ENCODE assay signal across 8 mouse cellular contexts in genomic region chr5:136016014-136016876, GRCm38 (mm10). TPM values are rescaled to one million over a fixed set of nuclear protein-coding genes. Genes with fewer than 3 reads are reported as not detected.
DNase-seq lines count a peak whose midpoint lies in the region; ATAC-seq and TF ChIP-seq lines count a peak whose summit lies in the region.

No protein-coding gene starts in this region.

- H3K4me1 ChIP-seq in intestine, embryonic 15.5 days (replicated peaks): 0 out of 2 replicates have a peak, but pooled peaks cover 6% of the 10 kb centered on the region
- H3K4me1 ChIP-seq in intestine, postnatal 0 days (replicated peaks; ENCODE audit: control insufficient read depth, insufficient read depth, low read length): no peaks in the 10 kb centered on the region
- peaks cover 16% of the 10 kb centered on the region for H3K4me1 ChIP-seq in forebrain, embryonic 16.5 days (replicated peaks; ENCODE audit: control insufficient read depth, insufficient read depth, low read length)

- H3K27ac ChIP-seq in intestine, embryonic 15.5 days: 0 out of 2 replicates have a peak overlapping the region, but pooled peaks have one; percentile 14
- H3K27ac ChIP-seq in intestine, postnatal 0 days (ENCODE audit: low read depth, low read length): no peak overlapping the region
- peak overlapping the region; percentile 35 for H3K27ac ChIP-seq in forebrain, embryonic 16.5 days (ENCODE audit: low read length)

- no peak overlapping the region for H3K9ac ChIP-seq in intestine, embryonic 15.5 days
- no peak overlapping the region for H3K9ac ChIP-seq in intestine, postnatal 0 days (ENCODE audit: low read depth, low read length)
- no peak overlapping the region for H3K9ac ChIP-seq in forebrain, embryonic 16.5 days (replicated peaks; ENCODE audit: low read depth, low read length)

- WGBS in intestine, embryonic 15.5 days: 76% methylated on average over 10 of the region's 10 CpGs
- WGBS in intestine, postnatal 0 days: 63% methylated on average over 10 of the region's 10 CpGs
- WGBS in forebrain, embryonic 16.5 days: 40% methylated on average over 10 of the region's 10 CpGs

- H3K36me3 ChIP-seq in intestine, embryonic 15.5 days: peaks cover 19% of the 10 kb centered on the region; the same call in 1 of the 2 replicates
- peaks cover 24% of the 10 kb centered on the region for H3K36me3 ChIP-seq in intestine, postnatal 0 days (ENCODE audit: control insufficient read depth, insufficient read depth)
- H3K36me3 ChIP-seq in forebrain, embryonic 16.5 days (ENCODE audit: control insufficient read depth, insufficient read depth): peaks cover 12% of the 10 kb centered on the region

- TF ChIP-seq CTCF in intestine, postnatal 0 days (IDR thresholded peaks at IDR 0.05; ENCODE audit: low read depth): no peak

- no peak overlapping the region for H3K4me2 ChIP-seq in intestine, embryonic 15.5 days (replicated peaks)
- H3K4me2 ChIP-seq in intestine, postnatal 0 days (replicated peaks; ENCODE audit: low read depth): no peak overlapping the region
- H3K4me2 ChIP-seq in forebrain, embryonic 16.5 days (ENCODE audit: low read length): no peak overlapping the region

- no peaks in the 10 kb centered on the region for H3K27me3 ChIP-seq in intestine, embryonic 15.5 days (replicated peaks)
- no peaks in the 10 kb centered on the region for H3K27me3 ChIP-seq in intestine, postnatal 0 days (replicated peaks; ENCODE audit: control insufficient read depth, insufficient read depth, low read length)
- no peaks in the 10 kb centered on the region for H3K27me3 ChIP-seq in forebrain, embryonic 16.5 days (replicated peaks; ENCODE audit: control insufficient read depth, insufficient read depth, low read length)

- no peak overlapping the region for H3K4me3 ChIP-seq in intestine, embryonic 15.5 days (replicated peaks)
- H3K4me3 ChIP-seq in intestine, postnatal 0 days (ENCODE audit: low read depth, low read length): no peak overlapping the region
- H3K4me3 ChIP-seq in forebrain, embryonic 16.5 days (replicated peaks; ENCODE audit: low read length): no peak overlapping the region

- H3K9me3 ChIP-seq in intestine, embryonic 15.5 days: no peaks in the 10 kb centered on the region
- H3K9me3 ChIP-seq in intestine, postnatal 0 days (ENCODE audit: control insufficient read depth): no peaks in the 10 kb centered on the region
- no peaks in the 10 kb centered on the region for H3K9me3 ChIP-seq in forebrain, embryonic 16.5 days (ENCODE audit: control insufficient read depth, low read length)

- peak; percentile 46; the same call in 1 of the 2 replicates for ATAC-seq in intestine, embryonic 15.5 days
- ATAC-seq in intestine, postnatal 0 days: no peak
- ATAC-seq in forebrain, embryonic 16.5 days: peak; percentile 38

- DNase-seq in R1 (ENCODE audit: low read depth, low spot score): peak; percentile 27
- DNase-seq in kidney, postnatal 4 days: peak; percentile 70 to 79
- DNase-seq in spleen, postnatal 36 days (ENCODE audit: low spot score in 2 of 2): no peak
- no peak for DNase-seq in embryo, embryonic 9.5 days (ENCODE audit: extremely low spot score)
- DNase-seq in thymus, adult 18-20 months: no peak

RNA-seq across cellular contexts. Expression of gene Dtx2, which starts 21.6 kb away (rescaled TPM):
- polyA plus RNA-seq in intestine, embryonic 15.5 days (2015; fragmentation: Nextera tagmentation; extraction: Ambion mirVana): 20.8 and 21.4 TPM in 2 replicates
- polyA plus RNA-seq in intestine, postnatal 0 days (2015; fragmentation: Nextera tagmentation; extraction: Ambion mirVana): 10.5 TPM in 2 replicates
- 26.4 and 28.1 TPM in 2 replicates for polyA plus RNA-seq in forebrain, embryonic 16.5 days (2015; fragmentation: Nextera tagmentation; extraction: Ambion mirVana)

RNA-seq across cellular contexts. Expression of gene Upk3b, which starts 22.1 kb away (rescaled TPM):
- 42.9 and 45.6 TPM in 2 replicates for polyA plus RNA-seq in intestine, embryonic 15.5 days (2015; fragmentation: Nextera tagmentation; extraction: Ambion mirVana)
- 18.3 and 21.3 TPM in 2 replicates for polyA plus RNA-seq in intestine, postnatal 0 days (2015; fragmentation: Nextera tagmentation; extraction: Ambion mirVana)
- not detected in 2 replicates for polyA plus RNA-seq in forebrain, embryonic 16.5 days (2015; fragmentation: Nextera tagmentation; extraction: Ambion mirVana)

RNA-seq across cellular contexts. Expression of gene Zp3, which starts 36.3 kb away (rescaled TPM):
- polyA plus RNA-seq in intestine, embryonic 15.5 days (2015; fragmentation: Nextera tagmentation; extraction: Ambion mirVana): 0.80 and 1.5 TPM in 2 replicates
- polyA plus RNA-seq in intestine, postnatal 0 days (2015; fragmentation: Nextera tagmentation; extraction: Ambion mirVana): not detected in 2 replicates
- 0.19 TPM in 1 of 2 replicates, not detected in the other for polyA plus RNA-seq in forebrain, embryonic 16.5 days (2015; fragmentation: Nextera tagmentation; extraction: Ambion mirVana)

RNA-seq across cellular contexts. Expression of gene Upk3bl, which starts 38.0 kb away (rescaled TPM):
- 1.4 and 1.9 TPM in 2 replicates for polyA plus RNA-seq in intestine, embryonic 15.5 days (2015; fragmentation: Nextera tagmentation; extraction: Ambion mirVana)
- 0.39 TPM in 1 of 2 replicates, not detected in the other for polyA plus RNA-seq in intestine, postnatal 0 days (2015; fragmentation: Nextera tagmentation; extraction: Ambion mirVana)
- polyA plus RNA-seq in forebrain, embryonic 16.5 days (2015; fragmentation: Nextera tagmentation; extraction: Ambion mirVana): not detected in 2 replicates

RNA-seq across cellular contexts. Expression of gene Ssc4d, which starts 41.9 kb away (rescaled TPM):
- polyA plus RNA-seq in intestine, embryonic 15.5 days (2015; fragmentation: Nextera tagmentation; extraction: Ambion mirVana): 2.5 and 2.9 TPM in 2 replicates
- polyA plus RNA-seq in intestine, postnatal 0 days (2015; fragmentation: Nextera tagmentation; extraction: Ambion mirVana): 2.2 and 2.4 TPM in 2 replicates
- polyA plus RNA-seq in forebrain, embryonic 16.5 days (2015; fragmentation: Nextera tagmentation; extraction: Ambion mirVana): 0.71 and 1.0 TPM in 2 replicates

Comparison
In these comparisons a context has a peak if more than half of its experiments do, and no peak if none do; other contexts are left out.
1. DNase-seq: peak in R1 (single experiment) and kidney, postnatal 4 days (2 of 2); none in spleen, postnatal 36 days (0 of 2), embryo, embryonic 9.5 days (single experiment) and thymus, adult 18-20 months (0 of 2).
2. RNA of gene Upk3b, which starts 22.1 kb away (polyA plus RNA-seq): 42.9 to 45.6 TPM in intestine, embryonic 15.5 days and 18.3 to 21.3 TPM in intestine, postnatal 0 days; not detected in forebrain, embryonic 16.5 days; every median in the first group is over 10 times any median in the second.